ENCODE assay signal across 8 mouse cellular contexts in the genomic region with DNA sequence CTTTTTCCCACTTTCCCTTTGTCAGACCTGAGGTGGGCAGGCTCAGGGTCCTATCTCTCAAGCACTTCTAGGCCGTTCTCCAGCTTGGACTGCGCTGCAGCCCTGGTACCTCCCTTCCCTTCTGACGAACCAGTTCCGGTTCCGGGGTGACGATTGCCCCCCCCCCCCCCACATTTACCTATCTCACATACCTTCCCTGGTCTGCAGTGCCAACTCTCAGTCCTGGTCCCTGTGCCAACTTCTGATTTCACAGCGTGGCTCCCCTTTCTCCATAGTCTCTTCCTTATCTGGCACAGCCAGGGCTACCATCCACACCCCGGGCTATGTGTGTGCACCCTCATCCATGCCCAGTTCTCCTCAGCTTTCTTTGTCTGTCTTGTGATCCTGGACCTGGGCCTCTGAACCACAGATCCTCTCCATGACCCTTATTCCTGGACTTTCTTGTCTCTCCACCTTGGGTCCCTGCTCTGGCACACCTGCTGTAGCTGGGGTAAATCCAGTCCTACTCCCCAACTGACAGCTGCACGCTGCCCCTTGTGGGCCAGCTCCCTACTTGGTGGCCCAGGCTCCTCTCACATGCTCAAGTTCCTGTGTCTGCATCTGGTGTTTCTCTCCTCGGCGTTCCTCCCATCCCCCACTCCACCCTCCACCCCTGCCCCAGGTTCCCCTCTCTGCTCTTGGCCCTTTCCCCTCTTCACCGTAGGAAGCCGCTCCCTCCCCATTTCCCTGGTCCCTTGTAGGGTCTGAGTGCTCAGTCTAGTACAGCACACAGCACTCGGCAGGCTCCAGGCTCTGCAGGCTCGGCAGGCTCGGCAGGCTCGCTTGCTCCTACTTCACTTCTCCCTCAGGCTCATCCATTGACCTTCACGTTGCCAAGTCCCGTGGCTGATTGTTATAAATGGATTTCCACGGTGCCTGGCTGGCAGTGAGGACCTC. TPM values are rescaled to one million over a fixed set of nuclear protein-coding genes. Genes with fewer than 3 reads are reported as not detected.
A peak's percentile ranks its signal among the peaks of the same experiment; 100 is the strongest.
DNase-seq lines count a peak whose midpoint lies in the region; ATAC-seq and TF ChIP-seq lines count a peak whose summit lies in the region.

No protein-coding gene starts in this region.

- DNase-seq in cerebellum, adult 2 months, result peak; percentile 53 to 55
- DNase-seq in CD4-positive helper T cell, adult 2 months (ENCODE audit: low read depth, low spot score), result peak; percentile 38
- peak; percentile 78 for DNase-seq in embryo, embryonic 10 days (ENCODE audit: low spot score)
- DNase-seq in hindbrain, embryonic 10.5 days (ENCODE audit: low spot score), result peak; percentile 61
- peak; percentile 62 for DNase-seq in lung, postnatal 0 days (ENCODE audit: low spot score)
- DNase-seq in retina, postnatal 1 day, result peak; percentile 62
- DNase-seq in layer of hippocampus, adult 9-10 months (ENCODE audit: low spot score), result no peak

- H3K9me3 ChIP-seq in hindbrain, embryonic 10.5 days, result no peaks in the 10 kb centered on the region
- no peaks in the 10 kb centered on the region for H3K9me3 ChIP-seq in lung, postnatal 0 days (ENCODE audit: low read length)

- no peak for TF ChIP-seq CTCF in cerebellum, adult 2 months (IDR thresholded peaks at IDR 0.05; ENCODE audit: borderline replicate concordance, insufficient read depth, low read depth, low read length)
- TF ChIP-seq CTCF in lung, postnatal 0 days (IDR thresholded peaks at IDR 0.05), result peak; percentile 1; the same call in 1 of the 2 replicates

- H3K4me3 ChIP-seq in cerebellum, adult 2 months (replicated peaks; ENCODE audit: insufficient read depth, low read depth, low read length), result peak overlapping the region; percentile 43
- H3K4me3 ChIP-seq in hindbrain, embryonic 10.5 days, result peak overlapping the region; percentile 24; the same call in 1 of the 2 replicates
- no peak overlapping the region for H3K4me3 ChIP-seq in lung, postnatal 0 days (ENCODE audit: low read depth, low read length)

- TF ChIP-seq POLR2A in cerebellum, adult 2 months (IDR thresholded peaks at IDR 0.05; ENCODE audit: borderline replicate concordance, insufficient read depth, low read length), result no peak

- no peaks in the 10 kb centered on the region for H3K36me3 ChIP-seq in hindbrain, embryonic 10.5 days
- no peaks in the 10 kb centered on the region for H3K36me3 ChIP-seq in lung, postnatal 0 days (ENCODE audit: insufficient read depth, low read length)

- no peak overlapping the region for H3K9ac ChIP-seq in lung, postnatal 0 days (replicated peaks; ENCODE audit: low read depth)

- H3K27ac ChIP-seq in cerebellum, adult 2 months (ENCODE audit: insufficient read depth, low read length), result peak overlapping the region; percentile 90
- H3K27ac ChIP-seq in hindbrain, embryonic 10.5 days, result peak overlapping the region; percentile 62
- no peak overlapping the region for H3K27ac ChIP-seq in lung, postnatal 0 days (ENCODE audit: low read length)

- TF ChIP-seq EP300 in lung, postnatal 0 days (IDR thresholded peaks at IDR 0.05), result no peak

- peaks cover 77% of the 10 kb centered on the region for H3K4me1 ChIP-seq in cerebellum, adult 2 months (ENCODE audit: control insufficient read depth, insufficient read depth, low read length)
- H3K4me1 ChIP-seq in hindbrain, embryonic 10.5 days (replicated peaks), result peaks cover 40% of the 10 kb centered on the region
- 0 out of 2 replicates have a peak, but pooled peaks cover 2% of the 10 kb centered on the region for H3K4me1 ChIP-seq in lung, postnatal 0 days (ENCODE audit: insufficient read depth, low read depth, low read length)

- ATAC-seq in cerebellum, adult (ENCODE audit: insufficient number of reproducible peaks, low FRiP score, low TSS enrichment), result no peak
- peak; percentile 77 for ATAC-seq in lung, postnatal 0 days

- WGBS in cerebellum, adult 2 months, result 8% methylated on average over 20 of the region's 20 CpGs
- WGBS in hindbrain, embryonic 10.5 days, result 25% methylated on average over 20 of the region's 20 CpGs
- WGBS in lung, postnatal 0 days, result 17% methylated on average over 20 of the region's 20 CpGs

- H3K27me3 ChIP-seq in cerebellum, adult 2 months (ENCODE audit: control insufficient read depth, insufficient read depth, low read length), result no peaks in the 10 kb centered on the region
- H3K27me3 ChIP-seq in hindbrain, embryonic 10.5 days (ENCODE audit: insufficient read depth, poor library complexity, severe bottlenecking), result peaks cover 63% of the 10 kb centered on the region
- peaks cover 4% of the 10 kb centered on the region; the same call in 1 of the 2 replicates for H3K27me3 ChIP-seq in lung, postnatal 0 days (replicated peaks; ENCODE audit: insufficient read depth, low read length)

- no peak overlapping the region for H3K4me2 ChIP-seq in lung, postnatal 0 days (replicated peaks; ENCODE audit: low read depth, low read length)

RNA-seq across cellular contexts. Expression of a gene that starts 5.5 kb away (rescaled TPM):
- 678 and 692 TPM in 2 replicates for polyA plus RNA-seq in cerebellum, adult 2 months (2012; rRNA removed)
- polyA plus RNA-seq in hindbrain, embryonic 10.5 days (2016; fragmentation: Nextera tagmentation; extraction: Ambion mirVana), result 806 and 957 TPM in 2 replicates
- polyA plus RNA-seq in lung, postnatal 0 days (2015; fragmentation: Nextera tagmentation; extraction: Ambion mirVana), result 554 and 577 TPM in 2 replicates

RNA-seq across cellular contexts. Expression of a gene that starts 6.1 kb away (rescaled TPM):
- polyA plus RNA-seq in cerebellum, adult 2 months (2012; rRNA removed), result 448 and 455 TPM in 2 replicates
- polyA plus RNA-seq in hindbrain, embryonic 10.5 days (2016; fragmentation: Nextera tagmentation; extraction: Ambion mirVana), result 7.6 and 7.7 TPM in 2 replicates
- polyA plus RNA-seq in lung, postnatal 0 days (2015; fragmentation: Nextera tagmentation; extraction: Ambion mirVana), result 34.4 and 35.3 TPM in 2 replicates

RNA-seq across cellular contexts. Expression of a gene that starts 35.7 kb away (rescaled TPM):
- polyA plus RNA-seq in cerebellum, adult 2 months (2012; rRNA removed), result 50.0 and 50.2 TPM in 2 replicates
- 41.3 and 42.8 TPM in 2 replicates for polyA plus RNA-seq in hindbrain, embryonic 10.5 days (2016; fragmentation: Nextera tagmentation; extraction: Ambion mirVana)
- 18.1 and 19.1 TPM in 2 replicates for polyA plus RNA-seq in lung, postnatal 0 days (2015; fragmentation: Nextera tagmentation; extraction: Ambion mirVana)

Comparison
In these comparisons a context has a peak if more than half of its experiments do, and no peak if none do; other contexts are left out.
1. RNA of a gene that starts 6.1 kb away (polyA plus RNA-seq): 448 to 455 TPM in cerebellum, adult 2 months; 34.4 to 35.3 TPM in lung, postnatal 0 days and 7.6 to 7.7 TPM in hindbrain, embryonic 10.5 days; every median in the first group is over 10 times any median in the second.